Mouse (Mus musculus) ES-Bruce4 (cell line): ENCODE results near the gene Asb17. TPM values are rescaled to one million over a fixed set of nuclear protein-coding genes. Genes with fewer than 3 reads are reported as not detected.

Experiments used
- H3K27ac ChIP-seq: 2 replicates; pipeline ENCODE4 v1.5.1; 2012; ENCODE audit warnings: low read length, inconsistent platforms; ENCODE audit not compliant: insufficient read depth
- H3K27me3 ChIP-seq: 2 replicates; pipeline ENCODE4 v1.6.1; 2012; ENCODE audit warnings: mild to moderate bottlenecking, low read length, inconsistent platforms; ENCODE audit not compliant: control insufficient read depth, poor library complexity, insufficient read depth, severe bottlenecking
- H3K36me3 ChIP-seq: 2 replicates; pipeline ENCODE4 v1.6.1; 2012; ENCODE audit warnings: inconsistent platforms, mild to moderate bottlenecking, low read length, moderate library complexity; ENCODE audit not compliant: control insufficient read depth, poor library complexity, insufficient read depth, severe bottlenecking
- H3K4me1 ChIP-seq: one replicate; pipeline ENCODE4 v1.8.1; 2011; ENCODE audit warnings: low read length; ENCODE audit not compliant: control insufficient read depth, insufficient read depth
- H3K4me3 ChIP-seq: 2 replicates; pipeline ENCODE4 v1.5.1; 2011; ENCODE audit warnings: low read depth, mild to moderate bottlenecking, low read length
- H3K9ac ChIP-seq: 2 replicates; pipeline ENCODE4 v1.6.1; 2012; ENCODE audit warnings: low read depth, mild to moderate bottlenecking, inconsistent platforms; ENCODE audit not compliant: poor library complexity, severe bottlenecking
- H3K9me3 ChIP-seq: replicated peaks from 2 replicates; pipeline ENCODE4 v1.6.1; 2012; ENCODE audit warnings: mild to moderate bottlenecking, low read length, inconsistent platforms; ENCODE audit not compliant: control insufficient read depth, poor library complexity, insufficient read depth, severe bottlenecking
- CTCF ChIP-seq: IDR thresholded peaks from one replicate; pipeline ENCODE4 v1.8.1; 2011; ENCODE audit warnings: low read depth, low read length
- EP300 ChIP-seq: IDR thresholded peaks from 2 replicates; pipeline ENCODE4 v1.6.1; 2011; ENCODE audit warnings: low read depth, low read length; ENCODE audit not compliant: insufficient read depth
- POLR2A ChIP-seq: IDR thresholded peaks from one replicate; pipeline ENCODE4 v1.8.1; 2011; ENCODE audit warnings: low read length; ENCODE audit not compliant: insufficient read depth
- polyA plus RNA-seq: library from polyadenylated mRNA; stranded (reverse); fragments of >200 nt; gene quantifications from 2 replicates; pipeline ENCODE4 v1.2.4, GENCODE M21; 2011; ENCODE audit warnings: low read depth; ENCODE audit not compliant: missing spikeins, insufficient read depth, insufficient read length

Asb17 gene
- polyA plus RNA-seq, 1 experiment = not detected

DNA sequence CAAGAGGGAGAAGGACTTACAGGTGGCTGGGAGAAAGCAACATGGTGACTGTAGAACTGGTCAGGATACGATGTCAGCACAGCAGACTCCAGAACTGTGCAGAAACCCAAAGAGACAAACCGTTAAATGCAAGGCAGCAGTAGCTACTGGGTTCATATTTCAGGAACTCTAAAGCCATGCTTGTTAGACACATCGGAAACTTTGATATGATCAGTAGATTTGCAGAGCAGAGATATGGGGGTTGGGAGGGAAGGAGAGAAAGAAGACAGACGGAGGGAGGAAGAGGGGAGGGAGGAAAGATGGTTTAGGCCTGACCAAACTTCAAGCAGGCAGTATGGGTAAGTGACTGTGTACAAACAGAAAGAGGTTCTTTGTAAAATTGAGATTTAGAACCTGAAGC, 6.4 kb upstream of the Asb17 start:
- TF ChIP-seq EP300 (no peak), CTCF (no peak), POLR2A (no peak)
- no peaks in the 10 kb centered on the region for H3K36me3 ChIP-seq

GRCm38 (mm10) chr3:153844757-153845156, 748 bp downstream of the Asb17 start:
- Histone ChIP-seq H3K27me3 (no peaks in the 10 kb centered on the region), H3K27ac (no peak overlapping the region), H3K36me3 (no peaks in the 10 kb centered on the region), H3K4me1 (no peaks in the 10 kb centered on the region), H3K9ac (no peak overlapping the region), H3K9me3 (no peaks in the 10 kb centered on the region), H3K4me3 (no peak overlapping the region)
- no peak for TF ChIP-seq EP300
- no peak for TF ChIP-seq POLR2A
- TF ChIP-seq CTCF = no peak

More for the DNA sequence above, 6.4 kb upstream of the Asb17 start:
- H3K4me1 ChIP-seq = no peaks in the 10 kb centered on the region
- no peaks in the 10 kb centered on the region for H3K27me3 ChIP-seq
- H3K27ac ChIP-seq = no peak overlapping the region
- H3K4me3 ChIP-seq = no peak overlapping the region
- no peak overlapping the region for H3K9ac ChIP-seq
- H3K9me3 ChIP-seq = no peaks in the 10 kb centered on the region

GRCm38 (mm10) chr3:153845500-153845899, 1.5 kb downstream of the Asb17 start:
- no peaks in the 10 kb centered on the region for H3K27me3 ChIP-seq
- no peaks in the 10 kb centered on the region for H3K4me1 ChIP-seq
- H3K4me3 ChIP-seq = no peak overlapping the region
- H3K36me3 ChIP-seq = no peaks in the 10 kb centered on the region
- no peaks in the 10 kb centered on the region for H3K9me3 ChIP-seq
- H3K9ac ChIP-seq = no peak overlapping the region
- H3K27ac ChIP-seq = no peak overlapping the region
- no peak for TF ChIP-seq EP300

GRCm38 (mm10) chr3:153846109-153846508, 2.1 kb downstream of the Asb17 start:
- Histone ChIP-seq H3K4me3 (no peak overlapping the region), H3K9me3 (no peaks in the 10 kb centered on the region), H3K36me3 (no peaks in the 10 kb centered on the region), H3K4me1 (no peaks in the 10 kb centered on the region), H3K9ac (no peak overlapping the region), H3K27ac (no peak overlapping the region), H3K27me3 (no peaks in the 10 kb centered on the region)
- TF ChIP-seq EP300 (no peak), CTCF (no peak), POLR2A (no peak)

GRCm38 (mm10) chr3:153847207-153847733, 3.3 kb downstream of the Asb17 start:
- H3K27me3 ChIP-seq = no peaks in the 10 kb centered on the region
- H3K27ac ChIP-seq = no peak overlapping the region
- TF ChIP-seq EP300 = no peak
- TF ChIP-seq CTCF = no peak
- no peak for TF ChIP-seq POLR2A
- no peaks in the 10 kb centered on the region for H3K36me3 ChIP-seq
- H3K9ac ChIP-seq = no peak overlapping the region
- H3K9me3 ChIP-seq = no peaks in the 10 kb centered on the region
- no peak overlapping the region for H3K4me3 ChIP-seq
- H3K4me1 ChIP-seq = no peaks in the 10 kb centered on the region

GRCm38 (mm10) chr3:153849368-153850015, 5.5 kb downstream of the Asb17 start:
- Histone ChIP-seq H3K27ac (no peak overlapping the region), H3K36me3 (no peaks in the 10 kb centered on the region), H3K9me3 (no peaks in the 10 kb centered on the region), H3K4me3 (no peak overlapping the region), H3K9ac (no peak overlapping the region), H3K27me3 (no peaks in the 10 kb centered on the region), H3K4me1 (no peaks in the 10 kb centered on the region)
- TF ChIP-seq CTCF (no peak), EP300 (no peak), POLR2A (no peak)
